Mouse (Mus musculus): ENCODE data around the gene Fndc8. TPM values are rescaled to one million over a fixed set of nuclear protein-coding genes. Genes with fewer than 3 reads are reported as not detected.
A peak's percentile ranks its signal among the peaks of the same experiment; 100 is the strongest.
"Not testable (repeated sequence)": the region's sequence is repeated elsewhere in the genome, so short reads cannot be mapped to it uniquely, and the experiment has no call there.

The Fndc8 gene
- polyA plus RNA-seq, 1 experiment from 2014 or later, result 0.18 TPM

DNA sequence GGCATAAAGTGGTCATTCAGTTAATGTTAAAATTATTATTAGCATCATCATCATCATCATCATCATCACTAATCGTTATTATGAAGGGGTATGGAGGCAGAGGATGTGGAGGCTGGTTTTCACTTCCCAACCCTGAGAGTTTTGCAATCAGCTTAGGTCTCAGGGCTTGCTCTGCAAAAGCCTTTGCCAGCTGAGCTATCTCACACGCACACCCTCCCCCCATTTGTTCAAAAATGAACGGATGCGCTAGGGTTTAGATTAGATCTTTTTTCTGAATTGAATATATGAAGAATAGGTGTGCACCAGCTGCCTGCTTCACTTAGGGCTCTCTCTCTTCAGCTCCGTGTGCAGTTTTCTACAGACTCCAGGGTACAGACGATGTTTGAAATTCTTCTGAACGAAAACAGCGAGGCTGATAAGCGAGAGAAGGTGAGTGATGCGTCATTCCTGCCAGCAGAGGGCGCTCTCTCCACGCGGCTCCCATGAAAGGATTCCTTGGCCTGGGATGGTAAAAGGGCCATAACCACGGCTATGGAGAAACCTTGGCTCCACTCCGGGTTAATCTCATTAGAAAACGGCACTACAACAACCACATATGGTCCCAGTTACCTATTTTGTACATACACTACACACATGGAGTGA, 22.9 kb downstream of the Fndc8 start:
- DNase-seq (ENCODE audit: low spot score) (peak; percentile 85), ATAC-seq (peak; percentile 62; the same call in 1 of the 2 replicates)
- peak overlapping the region; percentile 45 for H3K4me2 ChIP-seq (ENCODE audit: low read length)
- peak overlapping the region; percentile 43 for H3K9ac ChIP-seq (ENCODE audit: low read length)
- H3K4me3 ChIP-seq (ENCODE audit: low read depth, low read length), result no peak overlapping the region
- no peaks in the 10 kb centered on the region for H3K27me3 ChIP-seq (replicated peaks; ENCODE audit: control insufficient read depth, insufficient read depth, low read length)
- no peaks in the 10 kb centered on the region for H3K9me3 ChIP-seq (replicated peaks; ENCODE audit: control insufficient read depth, low read length)
- WGBS, result 8% methylated on average over 16 of the region's 16 CpGs
- no peaks in the 10 kb centered on the region for H3K4me1 ChIP-seq (ENCODE audit: control insufficient read depth, insufficient read depth, low read length)
- no peak overlapping the region for H3K27ac ChIP-seq (ENCODE audit: low read depth, low read length)
- no peaks in the 10 kb centered on the region for H3K36me3 ChIP-seq (ENCODE audit: control insufficient read depth, insufficient read depth, low read length)

GRCm38 (mm10) chr11:82920768-82921167, 28.8 kb downstream of the Fndc8 start:
- WGBS, result 66% methylated on average over 10 of the region's 10 CpGs
- Histone ChIP-seq H3K36me3 (ENCODE audit: control insufficient read depth, insufficient read depth, low read length) (no peaks in the 10 kb centered on the region), H3K27me3 (replicated peaks; ENCODE audit: control insufficient read depth, insufficient read depth, low read length) (no peaks in the 10 kb centered on the region), H3K9me3 (replicated peaks; ENCODE audit: control insufficient read depth, low read length) (no peaks in the 10 kb centered on the region), H3K4me1 (ENCODE audit: control insufficient read depth, insufficient read depth, low read length) (no peaks in the 10 kb centered on the region), H3K4me3 (ENCODE audit: low read depth, low read length) (no peak overlapping the region), H3K9ac (ENCODE audit: low read length) (no peak overlapping the region), H3K27ac (ENCODE audit: low read depth, low read length) (no peak overlapping the region), H3K4me2 (ENCODE audit: low read length) (no peak overlapping the region)
- ATAC-seq, result no peak
- no peak for DNase-seq (ENCODE audit: low spot score)

- no peaks in the 10 kb centered on the region for H3K27me3 ChIP-seq (replicated peaks; ENCODE audit: control insufficient read depth, insufficient read depth, low read length)
- no peak overlapping the region for H3K4me2 ChIP-seq (ENCODE audit: low read length)
These were observed 29.8 kb downstream of the Fndc8 start for GRCm38 (mm10) chr11:82921691-82922090.

DNA sequence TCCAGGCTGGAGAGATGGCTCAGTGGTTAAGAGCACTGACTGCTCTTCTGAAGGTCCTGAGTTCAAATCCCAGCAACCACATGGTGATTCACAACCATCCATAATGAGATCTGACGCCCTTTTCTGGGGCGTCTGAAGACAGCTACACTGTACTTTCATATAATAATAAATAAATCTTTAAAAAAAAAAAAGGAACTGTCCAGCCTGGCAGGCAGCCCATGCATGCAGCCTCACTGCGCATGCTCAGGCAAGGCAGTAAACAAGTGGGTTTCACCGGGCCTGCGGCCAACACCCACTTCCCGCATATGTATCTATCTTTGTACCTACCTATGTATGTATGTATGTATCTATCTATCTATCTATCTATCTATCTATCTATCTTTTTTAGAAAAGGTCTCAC, 32.0 kb downstream of the Fndc8 start:
- H3K27ac ChIP-seq (ENCODE audit: low read depth, low read length); H3K36me3 ChIP-seq (ENCODE audit: control insufficient read depth, insufficient read depth, low read length); H3K4me2 ChIP-seq (ENCODE audit: low read length); H3K4me3 ChIP-seq (ENCODE audit: low read depth, low read length); H3K27me3 ChIP-seq (replicated peaks; ENCODE audit: control insufficient read depth, insufficient read depth, low read length); H3K9ac ChIP-seq (ENCODE audit: low read length); H3K4me1 ChIP-seq (ENCODE audit: control insufficient read depth, insufficient read depth, low read length); ATAC-seq; H3K9me3 ChIP-seq (replicated peaks; ENCODE audit: control insufficient read depth, low read length); DNase-seq (ENCODE audit: low spot score): not testable (repeated sequence)
- WGBS, result 88% methylated on average over 6 of the region's 6 CpGs

More at GRCm38 (mm10) chr11:82921691-82922090, 29.8 kb downstream of the Fndc8 start:
- no peak overlapping the region for H3K9ac ChIP-seq (ENCODE audit: low read length)
- no peaks in the 10 kb centered on the region for H3K4me1 ChIP-seq (ENCODE audit: control insufficient read depth, insufficient read depth, low read length)
- WGBS, result 81% methylated on average over 4 of the region's 4 CpGs
- no peaks in the 10 kb centered on the region for H3K9me3 ChIP-seq (replicated peaks; ENCODE audit: control insufficient read depth, low read length)
- DNase-seq (ENCODE audit: low spot score) (no peak), ATAC-seq (no peak)
- H3K27ac ChIP-seq (ENCODE audit: low read depth, low read length), result no peak overlapping the region
- no peak overlapping the region for H3K4me3 ChIP-seq (ENCODE audit: low read depth, low read length)
- no peaks in the 10 kb centered on the region for H3K36me3 ChIP-seq (ENCODE audit: control insufficient read depth, insufficient read depth, low read length)

DNA sequence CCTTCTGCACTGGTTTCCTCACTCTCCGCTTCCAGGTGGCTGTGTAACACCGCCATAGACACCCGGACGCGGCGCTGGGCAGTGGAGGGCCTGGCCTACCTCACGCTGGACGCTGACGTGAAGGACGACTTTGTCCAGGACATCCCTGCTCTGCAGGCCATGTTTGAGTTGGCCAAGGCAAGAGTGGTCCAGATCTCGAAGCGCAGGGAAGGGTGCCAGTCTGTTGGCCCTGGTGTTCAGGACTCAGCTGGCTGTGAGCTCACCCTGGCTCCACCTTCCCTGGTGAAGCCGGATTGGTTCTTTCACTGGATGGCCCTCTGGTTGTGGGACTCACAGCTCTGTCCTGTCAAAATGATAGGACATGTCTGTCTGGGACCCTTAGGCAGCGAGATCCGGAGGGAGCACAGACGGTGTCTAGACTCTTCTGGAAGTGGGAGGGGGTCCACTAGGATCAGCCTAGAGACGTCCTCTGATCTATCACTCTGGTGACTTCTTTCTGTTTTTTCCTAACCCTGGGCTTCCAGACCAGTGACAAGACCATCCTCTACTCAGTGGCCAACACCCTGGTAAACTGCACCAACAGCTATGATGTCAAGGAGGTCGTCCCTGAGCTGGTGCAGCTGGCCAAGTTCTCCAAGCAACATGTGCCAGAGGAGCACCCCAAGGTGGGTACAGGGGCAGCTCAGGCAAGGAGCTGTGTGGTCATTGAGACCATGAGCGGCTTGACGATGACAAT, 37.1 kb downstream of the Fndc8 start:
- H3K4me2 ChIP-seq (ENCODE audit: low read length), result no peak overlapping the region
- H3K9me3 ChIP-seq (replicated peaks; ENCODE audit: control insufficient read depth, low read length), result no peaks in the 10 kb centered on the region
- peaks cover 4% of the 10 kb centered on the region; the same call in 1 of the 2 replicates for H3K4me1 ChIP-seq (ENCODE audit: control insufficient read depth, insufficient read depth, low read length)
- 37% methylated on average over 20 of the region's 20 CpGs for WGBS
- no peaks in the 10 kb centered on the region for H3K36me3 ChIP-seq (ENCODE audit: control insufficient read depth, insufficient read depth, low read length)
- peaks cover 29% of the 10 kb centered on the region for H3K27me3 ChIP-seq (replicated peaks; ENCODE audit: control insufficient read depth, insufficient read depth, low read length)
- H3K4me3 ChIP-seq (ENCODE audit: low read depth, low read length), result no peak overlapping the region
- no peak overlapping the region for H3K27ac ChIP-seq (ENCODE audit: low read depth, low read length)
- H3K9ac ChIP-seq (ENCODE audit: low read length), result no peak overlapping the region
- no peak for DNase-seq (ENCODE audit: low spot score)
- no peak for ATAC-seq

DNA sequence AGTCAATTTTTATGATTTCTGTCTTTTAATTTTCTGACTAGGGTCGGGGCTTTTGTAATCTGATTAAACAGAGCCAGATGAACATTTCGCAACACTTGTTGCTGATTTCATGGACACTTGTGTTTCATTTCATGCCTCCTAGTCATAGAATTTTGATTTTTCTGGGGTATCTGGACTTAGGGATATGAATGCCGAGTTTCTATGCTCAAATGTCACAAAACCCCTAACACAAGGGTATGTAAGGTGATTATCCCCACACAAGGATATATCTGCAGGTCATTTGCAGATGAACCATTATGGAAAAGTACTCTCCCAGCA, 37.7 kb downstream of the Fndc8 start:
- Histone ChIP-seq H3K4me1 (ENCODE audit: control insufficient read depth, insufficient read depth, low read length) (peaks cover 4% of the 10 kb centered on the region; the same call in 1 of the 2 replicates), H3K27me3 (replicated peaks; ENCODE audit: control insufficient read depth, insufficient read depth, low read length) (peaks cover 35% of the 10 kb centered on the region), H3K9ac (ENCODE audit: low read length) (no peak overlapping the region), H3K36me3 (ENCODE audit: control insufficient read depth, insufficient read depth, low read length) (no peaks in the 10 kb centered on the region), H3K9me3 (replicated peaks; ENCODE audit: control insufficient read depth, low read length) (no peaks in the 10 kb centered on the region), H3K4me2 (ENCODE audit: low read length) (no peak overlapping the region), H3K4me3 (ENCODE audit: low read depth, low read length) (no peak overlapping the region), H3K27ac (ENCODE audit: low read depth, low read length) (no peak overlapping the region)
- 53% methylated on average over 3 of the region's 3 CpGs for WGBS
- no peak for ATAC-seq
- DNase-seq (ENCODE audit: low spot score), result peak; percentile 24

- not testable (repeated sequence) for DNase-seq (ENCODE audit: low spot score); H3K4me1 ChIP-seq (ENCODE audit: control insufficient read depth, insufficient read depth, low read length); H3K9ac ChIP-seq (ENCODE audit: low read length); H3K27ac ChIP-seq (ENCODE audit: low read depth, low read length); H3K36me3 ChIP-seq (ENCODE audit: control insufficient read depth, insufficient read depth, low read length); H3K9me3 ChIP-seq (replicated peaks; ENCODE audit: control insufficient read depth, low read length); ATAC-seq
- H3K4me3 ChIP-seq (ENCODE audit: low read depth, low read length), result peak overlapping the region; percentile 44
- 1% methylated on average over 64 of the region's 85 CpGs for WGBS
- peaks cover 40% of the 10 kb centered on the region for H3K27me3 ChIP-seq (replicated peaks; ENCODE audit: control insufficient read depth, insufficient read depth, low read length)
- H3K4me2 ChIP-seq (ENCODE audit: low read length), result peak overlapping the region; percentile 93
These were observed 38.5 kb downstream of the Fndc8 start for GRCm38 (mm10) chr11:82930391-82930955.

DNA sequence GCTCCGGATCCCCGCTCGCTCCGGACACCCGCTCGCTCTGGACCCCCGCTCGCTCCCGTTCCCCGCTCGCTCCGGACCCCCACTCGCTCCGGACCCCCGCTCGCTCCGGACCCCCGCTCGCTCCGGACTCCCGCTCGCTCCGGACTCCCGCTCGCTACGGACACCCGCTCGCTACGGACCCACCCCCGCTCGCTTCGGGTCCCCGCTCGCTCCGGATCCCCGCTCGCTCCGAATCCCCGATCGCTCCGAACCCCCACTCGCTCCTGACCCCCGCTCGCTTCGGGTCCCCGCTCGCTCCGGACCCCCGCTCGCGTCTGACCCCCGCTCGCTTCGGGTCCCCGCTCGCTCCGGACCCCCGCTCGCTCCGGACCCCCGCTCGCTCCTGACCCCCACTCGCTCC, 39.2 kb downstream of the Fndc8 start:
- peak overlapping the region; percentile 41; the same call in 1 of the 2 replicates for H3K9ac ChIP-seq (ENCODE audit: low read length)
- peak; percentile 30 for DNase-seq (ENCODE audit: low spot score)
- H3K36me3 ChIP-seq (ENCODE audit: control insufficient read depth, insufficient read depth, low read length); H3K9me3 ChIP-seq (replicated peaks; ENCODE audit: control insufficient read depth, low read length); H3K27ac ChIP-seq (ENCODE audit: low read depth, low read length); ATAC-seq; H3K4me1 ChIP-seq (ENCODE audit: control insufficient read depth, insufficient read depth, low read length): not testable (repeated sequence)
- H3K27me3 ChIP-seq (replicated peaks; ENCODE audit: control insufficient read depth, insufficient read depth, low read length), result peaks cover 46% of the 10 kb centered on the region
- H3K4me2 ChIP-seq (ENCODE audit: low read length), result peak overlapping the region; percentile 93
- H3K4me3 ChIP-seq (ENCODE audit: low read depth, low read length), result peak overlapping the region; percentile 44
- WGBS, result under 1% methylated on average over 57 of the region's 63 CpGs
